Mouse (Mus musculus) MEL (cell line): ENCODE measurements at regions not wholly inside any gene's neighbourhood (a gene's known extent, or its start where the extent isn't known, plus 50 kb on each side); places are given as distances from the start of the nearest gene placed in this dataset.

ENCODE experiments used
- DNase-seq: peaks from one replicate; pipeline ENCODE4 v3.0.0; 2011; ENCODE audit warnings: low read depth, low spot score
- H3K27ac ChIP-seq: 2 replicates; pipeline ENCODE4 v1.5.1; 2012; ENCODE audit warnings: low read depth, mild to moderate bottlenecking, control low read depth, low read length, moderate library complexity; ENCODE audit not compliant: control insufficient read depth
- H3K27me3 ChIP-seq, 2 experiments: fragments of 150-350 bp in 1 of 2; sonication (generic) in 1 of 2; 2 replicates each; pipeline ENCODE4 v1.6.1; 2012; ENCODE audit warnings: low read length in 2 of 2, mild to moderate bottlenecking in 2 of 2, improper control_type of control experiment in 1 of 2, moderate library complexity in 1 of 2; ENCODE audit not compliant: insufficient read depth in 2 of 2, control insufficient read depth in 1 of 2
- H3K36me3 ChIP-seq, 2 experiments: 2 replicates each; pipeline ENCODE4 v1.6.1; 2012 to 2014; ENCODE audit warnings: low read length in 2 of 2, improper control_type of control experiment in 1 of 2, inconsistent platforms in 1 of 2, mild to moderate bottlenecking in 1 of 2; ENCODE audit not compliant: insufficient read depth in 2 of 2, control insufficient read depth in 1 of 2
- H3K4me1 ChIP-seq, 2 experiments: fragments of 150-350 bp in 1 of 2; sonication (generic) in 1 of 2; 2 replicates each; pipeline ENCODE4 v1.6.1; 2012; ENCODE audit warnings: low read length in 2 of 2, improper control_type of control experiment in 1 of 2, mild to moderate bottlenecking in 1 of 2; ENCODE audit not compliant: insufficient read depth in 2 of 2, control insufficient read depth in 1 of 2
- H3K4me3 ChIP-seq, 2 experiments: fragments of 150-350 bp in 1 of 2; sonication (generic) in 1 of 2; 2 replicates each; pipeline ENCODE4 v1.5.1; 2012; ENCODE audit warnings: low read depth in 2 of 2, low read length in 2 of 2, mild to moderate bottlenecking in 2 of 2, moderate library complexity in 2 of 2, control low read depth in 1 of 2, improper control_type of control experiment in 1 of 2; ENCODE audit not compliant: control insufficient read depth in 1 of 2, insufficient read depth in 1 of 2
- H3K79me2 ChIP-seq: 2 replicates; pipeline ENCODE4 v1.6.1; 2012; ENCODE audit warnings: mild to moderate bottlenecking, low read length, moderate library complexity; ENCODE audit not compliant: control insufficient read depth, poor library complexity, insufficient read depth
- H3K9ac ChIP-seq: 2 replicates; pipeline ENCODE4 v1.6.1; 2012; ENCODE audit warnings: low read depth, mild to moderate bottlenecking, control low read depth, low read length, moderate library complexity; ENCODE audit not compliant: control insufficient read depth, poor library complexity, severe bottlenecking
- H3K9me3 ChIP-seq: fragments of 150-350 bp; sonication (generic); replicated peaks from 2 replicates; pipeline ENCODE4 v1.6.1; 2012; ENCODE audit warnings: mild to moderate bottlenecking, low read length, improper control_type of control experiment, moderate library complexity; ENCODE audit not compliant: insufficient read depth
- CHD1 ChIP-seq: IDR thresholded peaks from 2 replicates; pipeline ENCODE4 v1.6.1; 2012; ENCODE audit warnings: low read depth, mild to moderate bottlenecking, inconsistent platforms, low read length, improper control_type of control experiment
- CTCF ChIP-seq, 3 experiments: IDR thresholded peaks in 2 of 3; conservative IDR thresholded peaks in 1 of 3; 2 replicates each; pipeline ENCODE4 v1.5.1; 2011 to 2012; ENCODE audit warnings: low read length in 3 of 3, low read depth in 2 of 3, mild to moderate bottlenecking in 2 of 3, improper control_type of control experiment in 1 of 3, inconsistent platforms in 1 of 3, mixed read lengths in 1 of 3, moderate library complexity in 1 of 3; ENCODE audit not compliant: control insufficient read depth in 1 of 3, insufficient read depth in 1 of 3, poor library complexity in 1 of 3, severe bottlenecking in 1 of 3
- EP300 ChIP-seq, 2 experiments: IDR thresholded peaks; 2 replicates each; pipeline ENCODE4 v1.6.1; 2011; ENCODE audit warnings: improper control_type of control experiment in 2 of 2, low read length in 2 of 2, low read depth in 1 of 2, mild to moderate bottlenecking in 1 of 2
- ETS1 ChIP-seq: IDR thresholded peaks from 2 replicates; pipeline ENCODE4 v1.6.1; 2012; ENCODE audit warnings: low read depth, mild to moderate bottlenecking, inconsistent platforms, low read length, improper control_type of control experiment, moderate library complexity
- GABPA ChIP-seq: IDR thresholded peaks from 2 replicates; pipeline ENCODE4 v1.6.1; 2012; ENCODE audit warnings: low read depth, mild to moderate bottlenecking, inconsistent platforms, low read length, improper control_type of control experiment, moderate library complexity
- GATA1 ChIP-seq: IDR thresholded peaks from 2 replicates; pipeline ENCODE4 v1.6.1; 2011; ENCODE audit warnings: low read depth, low read length, improper control_type of control experiment
- JUND ChIP-seq: IDR thresholded peaks from 2 replicates; pipeline ENCODE4 v1.6.1; 2011; ENCODE audit warnings: low read depth, mild to moderate bottlenecking, improper control_type of control experiment, low read length
- MAFK ChIP-seq: IDR thresholded peaks from 2 replicates; pipeline ENCODE4 v1.6.1; 2011; ENCODE audit warnings: low read depth, mild to moderate bottlenecking, low read length, improper control_type of control experiment, borderline replicate concordance
- MAX ChIP-seq: IDR thresholded peaks from 2 replicates; pipeline ENCODE4 v1.6.1; 2011; ENCODE audit warnings: low read length, improper control_type of control experiment
- MEF2A ChIP-seq: IDR thresholded peaks from 2 replicates; pipeline ENCODE4 v1.6.1; 2014; ENCODE audit warnings: low read depth, mild to moderate bottlenecking, inconsistent platforms, low read length, improper control_type of control experiment; ENCODE audit not compliant: poor library complexity, insufficient replicate concordance, severe bottlenecking; ENCODE audit errors: extremely low read depth
- NELFE ChIP-seq: IDR thresholded peaks from 2 replicates; pipeline ENCODE4 v1.6.1; 2011; ENCODE audit warnings: low read depth, low read length, improper control_type of control experiment
- POLR2AphosphoS5 ChIP-seq: IDR thresholded peaks from 2 replicates; pipeline ENCODE4 v1.6.1; 2012; ENCODE audit warnings: low read depth, borderline replicate concordance, mild to moderate bottlenecking, inconsistent platforms, low read length, moderate library complexity, mixed read lengths
- RAD21 ChIP-seq: IDR thresholded peaks from 2 replicates; pipeline ENCODE4 v1.6.1; 2011; ENCODE audit warnings: mild to moderate bottlenecking, low read depth, low read length, improper control_type of control experiment
- SIN3A ChIP-seq: IDR thresholded peaks from 2 replicates; pipeline ENCODE4 v1.6.1; 2012; ENCODE audit warnings: low read length, improper control_type of control experiment, inconsistent platforms
- SMC3 ChIP-seq: IDR thresholded peaks from 2 replicates; pipeline ENCODE4 v1.6.1; 2011; ENCODE audit warnings: low read depth, low read length, improper control_type of control experiment
- TAL1 ChIP-seq: IDR thresholded peaks from 2 replicates; pipeline ENCODE4 v1.6.1; 2012; ENCODE audit warnings: mild to moderate bottlenecking, inconsistent platforms, low read length, moderate library complexity, mixed read lengths
- TCF12 ChIP-seq: IDR thresholded peaks from 2 replicates; pipeline ENCODE4 v1.6.1; 2014; ENCODE audit warnings: low read depth, mild to moderate bottlenecking, inconsistent platforms, low read length, improper control_type of control experiment, moderate library complexity
- UBTF ChIP-seq: IDR thresholded peaks from 2 replicates; pipeline ENCODE4 v1.6.1; 2012; ENCODE audit warnings: low read depth, mild to moderate bottlenecking, inconsistent platforms, low read length, improper control_type of control experiment, moderate library complexity, borderline replicate concordance; ENCODE audit not compliant: insufficient read depth
- USF2 ChIP-seq, 2 experiments: IDR thresholded peaks; 2 replicates each; pipeline ENCODE4 v1.6.1; 2011 to 2012; ENCODE audit warnings: improper control_type of control experiment in 2 of 2, low read length in 2 of 2, borderline replicate concordance in 1 of 2, inconsistent platforms in 1 of 2, low read depth in 1 of 2, mild to moderate bottlenecking in 1 of 2; ENCODE audit not compliant: insufficient read depth in 1 of 2
- ZNF384 ChIP-seq: IDR thresholded peaks from 2 replicates; pipeline ENCODE4 v1.6.1; 2012; ENCODE audit warnings: low read depth, mild to moderate bottlenecking, inconsistent platforms, low read length, improper control_type of control experiment

DNA sequence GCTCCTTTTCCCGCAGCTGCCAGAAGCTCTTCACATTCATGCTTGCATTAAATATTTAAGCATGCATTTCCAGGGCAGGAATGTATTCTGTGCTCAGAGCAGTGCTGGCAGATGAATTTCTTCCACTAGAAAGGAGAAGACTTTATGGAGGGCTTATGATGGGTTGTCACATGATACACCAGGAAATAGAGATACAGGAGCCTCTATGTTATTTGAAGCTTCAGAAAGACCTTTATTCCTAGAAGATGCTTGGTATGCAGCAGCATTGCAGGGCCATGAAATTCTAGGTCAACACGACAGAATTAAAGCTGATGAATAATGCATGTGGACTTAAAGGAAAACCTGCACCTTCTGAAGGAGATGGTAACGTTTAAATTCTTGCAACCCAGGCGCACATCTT lies 212.1 kb downstream of the Adgrg6 start:
- Histone ChIP-seq H3K27ac (no peak overlapping the region), H3K36me3 (no peaks in the 10 kb centered on the region), H3K4me1 (no peaks in the 10 kb centered on the region), H3K9ac (no peak overlapping the region), H3K9me3 (no peaks in the 10 kb centered on the region), H3K4me3 (no peak overlapping the region), H3K27me3 (no peaks in the 10 kb centered on the region), H3K79me2 (no peaks in the 10 kb centered on the region)
- TF ChIP-seq RAD21 (no peak), NELFE (no peak), SIN3A (no peak), GABPA (no peak), USF2 (IDR thresholded peaks at IDR 0.05; ENCODE audit: borderline replicate concordance in 1 of 2, insufficient read depth in 1 of 2, low read depth in 1 of 2, low read length in 2 of 2) (no peak), SMC3 (no peak), TCF12 (no peak), ZNF384 (no peak), MAX (no peak), JUND (no peak)
- DNase-seq: no peak

DNA sequence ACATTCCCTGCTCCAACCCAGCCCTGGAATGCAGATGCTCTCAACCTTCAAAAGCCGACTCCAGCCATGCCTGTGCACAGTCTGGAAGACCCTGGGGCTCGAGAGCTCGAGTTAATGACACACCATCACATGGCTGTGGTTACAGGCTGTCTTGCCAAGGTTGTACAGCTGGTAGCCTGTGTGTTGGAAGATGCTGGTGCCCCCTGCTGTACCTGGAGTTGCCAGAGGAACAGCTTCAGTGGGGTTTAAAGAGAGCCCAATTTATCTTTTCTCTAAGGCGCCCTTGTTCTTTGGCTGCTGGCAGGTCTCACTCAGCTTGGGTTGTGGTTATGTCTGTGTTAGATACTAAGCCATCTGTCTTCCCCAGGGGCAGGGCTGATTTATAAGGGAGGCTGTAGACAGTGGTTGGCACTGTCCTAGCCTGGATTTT lies 212.8 kb downstream of the Adgrg6 start:
- Histone ChIP-seq H3K4me1 (no peaks in the 10 kb centered on the region), H3K9me3 (no peaks in the 10 kb centered on the region), H3K79me2 (no peaks in the 10 kb centered on the region), H3K4me3 (no peak overlapping the region), H3K27me3 (no peaks in the 10 kb centered on the region), H3K27ac (no peak overlapping the region), H3K36me3 (no peaks in the 10 kb centered on the region), H3K9ac (no peak overlapping the region)
- no peak for TF ChIP-seq EP300 (IDR thresholded peaks at IDR 0.05; ENCODE audit: low read depth in 1 of 2, low read length in 2 of 2)
- DNase-seq: no peak

DNA sequence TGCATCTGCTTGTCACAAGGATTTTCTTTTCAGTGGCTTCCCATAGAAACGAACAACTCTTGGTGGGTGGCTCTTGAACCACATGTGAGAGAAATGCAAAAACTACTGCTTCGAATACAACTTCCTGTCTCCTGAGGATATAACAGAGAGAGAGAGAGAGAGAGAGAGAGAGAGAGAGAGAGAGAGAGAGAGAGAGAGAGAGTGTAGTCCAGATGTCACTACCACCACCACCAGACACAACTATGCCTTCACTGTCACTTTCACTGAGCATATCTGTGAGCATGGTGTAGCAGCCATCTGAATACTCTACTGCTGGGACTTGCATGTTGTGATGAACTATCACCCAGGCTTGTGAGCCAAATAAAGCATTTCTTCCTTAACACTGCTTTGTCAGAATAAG lies 216.6 kb downstream of the Adgrg6 start:
- H3K27me3 ChIP-seq: no peaks in the 10 kb centered on the region
- H3K79me2 ChIP-seq: no peaks in the 10 kb centered on the region
- H3K4me1 ChIP-seq: no peaks in the 10 kb centered on the region
- no peaks in the 10 kb centered on the region for H3K36me3 ChIP-seq
- no peak overlapping the region for H3K9ac ChIP-seq
- H3K9me3 ChIP-seq: no peaks in the 10 kb centered on the region
- TF ChIP-seq CTCF (IDR thresholded peaks at IDR 0.05 in 2 of 3, conservative IDR thresholded peaks at IDR 0.05 in 1 of 3; ENCODE audit: control insufficient read depth in 1 of 3, insufficient read depth in 1 of 3, low read depth in 2 of 3, low read length in 3 of 3, poor library complexity in 1 of 3, severe bottlenecking in 1 of 3) (no peak), ETS1 (no peak), TAL1 (no peak), UBTF (no peak), MEF2A (no peak), CHD1 (no peak), POLR2AphosphoS5 (no peak), GATA1 (no peak), MAFK (no peak)
- H3K27ac ChIP-seq: no peak overlapping the region
- H3K4me3 ChIP-seq: no peak overlapping the region
- DNase-seq: no peak
